Mouse (Mus musculus) heart, embryonic 14.5 days (tissue): Measurements from ENCODE around the gene Gm21860. TPM values are rescaled to one million over a fixed set of nuclear protein-coding genes. Genes with fewer than 3 reads are reported as not detected.
"Not testable (repeated sequence)": the region's sequence is repeated elsewhere in the genome, so short reads cannot be mapped to it uniquely, and the experiment has no call there.

Experiments
- ATAC-seq: fragments of 200-750 bp; cut with Nextera tagmentation; 2 replicates; pipeline ENCODE4 v1.8.0; 2017; ENCODE audit warnings: low read depth, moderate TSS enrichment; ENCODE audit not compliant: insufficient number of reproducible peaks, insufficient read depth, low FRiP score
- H3K27ac ChIP-seq, 2 experiments: fragments of 200-500 bp in 1 of 2; fragments of 300-500 bp in 1 of 2; sonication (generic) in 1 of 2; replicated peaks in 1 of 2; 2 replicates each; pipeline ENCODE4 v1.5.1; 2012 to 2014; ENCODE audit warnings: low read depth in 2 of 2, low read length in 2 of 2, control low read depth in 1 of 2, mild to moderate bottlenecking in 1 of 2, mixed read lengths in 1 of 2; ENCODE audit not compliant: control insufficient read depth in 1 of 2, insufficient read depth in 1 of 2
- H3K27me3 ChIP-seq: fragments of 300-500 bp; sonication (generic); 2 replicates; pipeline ENCODE4 v1.6.1; 2014; ENCODE audit warnings: mild to moderate bottlenecking, low read length, control low read depth; ENCODE audit not compliant: control insufficient read depth, insufficient read depth
- H3K36me3 ChIP-seq: fragments of 300-500 bp; sonication (generic); 2 replicates; pipeline ENCODE4 v1.6.1; 2014; ENCODE audit warnings: mild to moderate bottlenecking, control low read depth, low read length, mixed read lengths; ENCODE audit not compliant: control insufficient read depth, insufficient read depth
- H3K4me1 ChIP-seq, 2 experiments: fragments of 200-500 bp in 1 of 2; fragments of 300-500 bp in 1 of 2; sonication (generic) in 1 of 2; 2 replicates each; pipeline ENCODE4 v1.6.1; 2012 to 2014; ENCODE audit warnings: low read length in 2 of 2, control low read depth in 1 of 2, mixed read lengths in 1 of 2; ENCODE audit not compliant: control insufficient read depth in 2 of 2, insufficient read depth in 2 of 2
- H3K4me2 ChIP-seq: fragments of 300-500 bp; sonication (generic); 2 replicates; pipeline ENCODE4 v1.6.1; 2014; ENCODE audit warnings: mild to moderate bottlenecking, low read length
- H3K4me3 ChIP-seq, 2 experiments: fragments of 200-500 bp in 1 of 2; fragments of 300-500 bp in 1 of 2; sonication (generic) in 1 of 2; 2 replicates each; pipeline ENCODE4 v1.5.1; 2012 to 2014; ENCODE audit warnings: low read length in 2 of 2, mild to moderate bottlenecking in 2 of 2, control low read depth in 1 of 2, low read depth in 1 of 2, moderate library complexity in 1 of 2; ENCODE audit not compliant: control insufficient read depth in 1 of 2, insufficient read depth in 1 of 2
- H3K9ac ChIP-seq: fragments of 300-500 bp; sonication (generic); 2 replicates; pipeline ENCODE4 v1.6.1; 2014; ENCODE audit warnings: mild to moderate bottlenecking, low read length
- H3K9me3 ChIP-seq: fragments of 300-500 bp; sonication (generic); 2 replicates; pipeline ENCODE4 v1.6.1; 2016; ENCODE audit warnings: low read length, control low read depth; ENCODE audit not compliant: control insufficient read depth
- WGBS: fragments of 180-500 bp; shearing (Covaris S2); extraction: QIAGEN DNeasy Blood & Tissue Kit; methylation state at CpG from one replicate; pipeline ENCODE4 v1.1.7; 2014; 5-methylcytosine and 5-hydroxymethylcytosine counted together
- polyA plus RNA-seq: library from polyadenylated mRNA; unstranded; fragments of >200 nt; fragmentation: Nextera tagmentation; extraction: Ambion mirVana; gene quantifications from 2 replicates; pipeline ENCODE4 v1.2.1, GENCODE M21; 2014

Gene Gm21860
- polyA plus RNA-seq, 1 experiment from 2014 or later = not detected

DNA sequence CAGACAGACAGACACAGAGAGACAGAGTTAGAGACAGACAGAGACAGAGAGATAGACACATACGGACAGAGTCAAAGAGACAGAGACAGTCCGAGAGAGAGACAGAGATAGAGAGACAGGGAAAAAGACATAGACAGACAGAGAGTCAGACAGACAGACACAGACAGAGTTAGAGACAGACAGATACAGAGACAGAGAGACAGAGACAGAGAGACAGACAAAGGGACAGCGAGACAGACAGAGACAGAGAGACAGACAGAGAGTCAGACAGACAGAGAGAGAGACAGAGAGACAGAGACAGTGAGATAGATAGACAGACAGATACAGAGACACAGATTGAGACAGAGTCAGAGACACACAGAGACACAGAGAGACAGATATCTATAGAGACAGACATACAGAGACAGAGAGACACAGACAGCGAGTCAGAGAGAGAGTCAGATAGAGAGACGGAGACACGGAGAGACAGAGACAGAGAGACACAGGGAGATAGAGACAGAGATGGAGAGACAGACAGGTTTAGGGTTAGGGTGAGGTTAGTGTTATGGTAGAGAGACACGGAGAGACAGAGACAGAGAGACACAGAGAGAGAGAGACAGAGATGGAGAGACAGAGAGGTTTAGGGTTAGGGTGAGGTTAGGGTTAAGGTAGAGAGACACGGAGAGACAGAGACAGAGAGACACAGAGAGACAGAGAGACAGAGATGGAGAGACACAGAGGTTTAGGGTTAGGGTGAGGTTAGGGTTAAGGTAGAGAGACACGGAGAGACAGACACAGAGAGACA is 18.2 kb downstream of the Gm21860 start:
- H3K27ac ChIP-seq, H3K9ac ChIP-seq, H3K27me3 ChIP-seq, H3K4me2 ChIP-seq, ATAC-seq, H3K4me3 ChIP-seq, H3K4me1 ChIP-seq: not testable (repeated sequence)
- H3K9me3 ChIP-seq = peaks cover 45% of the 10 kb centered on the region
- 74% methylated on average over 4 of the region's 9 CpGs for WGBS
- H3K36me3 ChIP-seq = peaks cover 46% of the 10 kb centered on the region

DNA sequence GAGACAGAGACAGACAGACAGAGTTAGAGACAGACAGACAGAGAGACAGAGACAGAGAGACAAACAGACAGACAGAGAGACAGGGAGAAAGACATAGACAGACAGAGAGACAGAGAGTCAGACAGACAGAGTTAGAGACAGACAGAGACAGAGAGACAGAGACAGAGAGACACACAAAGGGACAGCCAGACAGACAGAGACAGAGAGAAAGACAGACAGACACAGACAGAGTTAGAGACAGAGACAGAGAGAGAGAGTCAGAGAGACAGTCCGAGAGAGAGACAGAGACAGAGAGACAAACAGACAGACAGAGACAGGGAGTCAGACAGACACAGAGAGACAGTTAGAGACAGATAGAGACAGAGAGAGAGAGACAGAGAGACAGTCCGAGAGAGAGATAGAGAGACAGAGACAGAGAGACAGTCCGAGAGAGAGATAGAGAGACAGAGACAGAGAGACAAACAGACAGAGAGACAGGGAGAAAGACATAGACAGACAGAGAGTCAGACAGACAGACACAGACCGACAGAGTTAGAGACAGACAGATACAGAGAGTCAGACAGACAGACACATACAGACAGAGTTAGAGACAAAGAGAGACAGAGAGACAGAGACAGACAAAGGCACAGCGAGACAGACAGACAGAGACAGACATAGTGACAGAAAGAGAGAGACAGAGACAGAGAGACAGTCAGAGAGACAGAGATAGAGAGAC is 19.3 kb downstream of the Gm21860 start:
- 52% methylated on average over 2 of the region's 5 CpGs for WGBS

DNA sequence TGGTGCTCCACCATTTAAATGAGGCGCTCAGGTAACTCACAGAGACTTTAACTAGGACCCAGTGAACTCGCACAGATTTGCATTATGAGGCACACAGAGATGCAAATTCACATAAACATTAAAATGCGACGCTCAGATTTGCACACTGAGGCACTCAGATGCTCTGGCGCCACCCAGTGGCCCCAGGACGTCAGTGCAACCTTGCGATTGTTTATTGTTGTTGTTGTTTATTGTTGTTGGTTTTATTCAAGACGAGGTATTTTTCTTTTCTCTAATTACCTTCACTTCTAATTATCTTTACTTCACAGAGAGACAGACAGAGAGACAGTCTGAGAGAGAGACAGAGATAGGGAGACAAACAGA is 20.3 kb downstream of the Gm21860 start:
- Histone ChIP-seq H3K9me3 (peaks cover 26% of the 10 kb centered on the region), H3K36me3 (peaks cover 31% of the 10 kb centered on the region)
- H3K4me2 ChIP-seq, H3K27me3 ChIP-seq, H3K9ac ChIP-seq, H3K4me1 ChIP-seq, ATAC-seq, H3K4me3 ChIP-seq, H3K27ac ChIP-seq: not testable (repeated sequence)
- WGBS = 65% methylated on average over 8 of the region's 8 CpGs

More for the DNA sequence above, 19.3 kb downstream of the Gm21860 start:
- not testable (repeated sequence) for H3K9ac ChIP-seq, ATAC-seq, H3K27ac ChIP-seq, H3K27me3 ChIP-seq, H3K4me1 ChIP-seq, H3K4me2 ChIP-seq, H3K4me3 ChIP-seq
- peaks cover 36% of the 10 kb centered on the region for H3K9me3 ChIP-seq
- peaks cover 41% of the 10 kb centered on the region for H3K36me3 ChIP-seq

DNA sequence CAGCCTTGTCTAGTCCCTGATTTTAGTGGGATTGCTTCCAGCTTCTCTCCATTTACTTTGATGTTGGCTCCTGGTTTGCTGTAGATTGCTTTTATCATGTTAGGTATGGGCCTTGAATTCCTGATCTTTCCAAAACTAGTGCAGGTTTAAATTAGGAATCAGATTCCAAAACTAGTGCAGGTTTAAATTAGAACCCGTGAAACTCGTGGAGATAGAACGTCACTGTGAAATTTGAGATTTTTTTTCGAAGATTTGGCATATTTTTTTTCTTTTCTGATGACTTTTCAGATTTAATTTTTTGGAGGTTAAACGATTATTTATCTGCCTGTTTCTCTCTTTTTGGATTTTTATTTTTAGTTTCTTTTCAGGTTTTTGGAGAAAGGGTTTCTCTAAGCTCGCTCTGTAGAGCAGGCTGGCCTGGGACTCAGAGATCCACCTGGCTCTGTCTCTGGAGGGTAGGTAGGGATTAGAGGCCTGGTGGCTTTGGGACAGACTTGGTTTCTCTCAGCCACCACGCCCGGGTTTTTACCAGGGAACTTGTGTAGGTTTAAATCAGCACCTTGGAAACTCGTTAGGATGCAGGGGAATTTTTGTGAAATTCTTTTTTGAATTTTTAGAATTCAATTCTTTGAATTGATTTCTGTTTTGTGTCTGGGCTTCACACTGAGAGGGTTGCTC is 20.8 kb downstream of the Gm21860 start:
- H3K4me2 ChIP-seq, H3K27me3 ChIP-seq, H3K27ac ChIP-seq, ATAC-seq, H3K9ac ChIP-seq, H3K4me3 ChIP-seq, H3K4me1 ChIP-seq: not testable (repeated sequence)
- 87% methylated on average over 6 of the region's 9 CpGs for whole genome bisulfite sequencing
- Histone ChIP-seq H3K36me3 (peaks cover 25% of the 10 kb centered on the region), H3K9me3 (peaks cover 21% of the 10 kb centered on the region)

DNA sequence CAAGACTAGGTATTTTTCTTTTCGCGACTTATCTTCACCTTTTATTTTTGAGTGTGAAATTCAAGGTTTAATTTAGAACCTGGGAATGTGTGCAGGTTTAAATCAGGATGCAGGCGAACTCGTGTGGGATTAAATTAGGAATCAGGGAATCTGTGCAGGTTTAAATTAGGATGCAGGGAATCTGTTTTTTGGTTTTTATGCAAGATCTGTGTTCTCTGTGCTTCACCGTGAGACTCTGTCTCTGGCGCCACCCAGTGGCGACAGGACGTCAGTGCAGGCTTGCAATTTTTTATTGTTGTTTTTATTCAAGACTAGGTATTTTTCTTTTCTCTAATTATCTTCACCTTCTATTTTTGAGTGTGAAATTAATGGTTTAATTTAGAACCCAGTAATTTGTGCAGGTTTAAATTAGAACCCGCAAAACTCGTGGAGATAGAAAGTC is 22.5 kb downstream of the Gm21860 start:
- not testable (repeated sequence) for H3K4me2 ChIP-seq, ATAC-seq, H3K27me3 ChIP-seq, H3K9me3 ChIP-seq, H3K36me3 ChIP-seq, H3K9ac ChIP-seq, H3K4me3 ChIP-seq, H3K4me1 ChIP-seq, H3K27ac ChIP-seq
- 47% methylated on average over 10 of the region's 10 CpGs for WGBS

DNA sequence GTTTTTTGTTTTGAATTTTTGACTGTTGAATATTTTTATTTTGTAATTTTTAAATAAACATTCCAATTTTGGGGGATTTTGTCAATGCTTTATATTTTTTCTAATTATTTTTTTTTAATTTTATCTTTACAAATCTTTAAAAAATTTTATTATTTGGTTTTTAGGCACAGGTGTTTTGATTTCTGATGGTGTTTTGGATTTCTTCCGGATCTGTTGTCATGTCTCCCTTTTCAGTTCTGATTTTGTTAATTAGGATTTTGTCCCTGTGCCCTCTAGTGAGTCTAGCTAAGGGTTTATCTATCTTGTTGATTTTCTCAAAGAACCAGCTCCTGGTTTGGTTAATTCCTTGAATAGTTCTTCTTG is 23.0 kb downstream of the Gm21860 start:
- not testable (repeated sequence) for H3K27ac ChIP-seq, H3K9ac ChIP-seq, H3K4me1 ChIP-seq, H3K4me2 ChIP-seq, H3K4me3 ChIP-seq, H3K9me3 ChIP-seq, ATAC-seq, H3K36me3 ChIP-seq, H3K27me3 ChIP-seq
- WGBS = 57% methylated on average over 1 of the region's 1 CpGs

DNA sequence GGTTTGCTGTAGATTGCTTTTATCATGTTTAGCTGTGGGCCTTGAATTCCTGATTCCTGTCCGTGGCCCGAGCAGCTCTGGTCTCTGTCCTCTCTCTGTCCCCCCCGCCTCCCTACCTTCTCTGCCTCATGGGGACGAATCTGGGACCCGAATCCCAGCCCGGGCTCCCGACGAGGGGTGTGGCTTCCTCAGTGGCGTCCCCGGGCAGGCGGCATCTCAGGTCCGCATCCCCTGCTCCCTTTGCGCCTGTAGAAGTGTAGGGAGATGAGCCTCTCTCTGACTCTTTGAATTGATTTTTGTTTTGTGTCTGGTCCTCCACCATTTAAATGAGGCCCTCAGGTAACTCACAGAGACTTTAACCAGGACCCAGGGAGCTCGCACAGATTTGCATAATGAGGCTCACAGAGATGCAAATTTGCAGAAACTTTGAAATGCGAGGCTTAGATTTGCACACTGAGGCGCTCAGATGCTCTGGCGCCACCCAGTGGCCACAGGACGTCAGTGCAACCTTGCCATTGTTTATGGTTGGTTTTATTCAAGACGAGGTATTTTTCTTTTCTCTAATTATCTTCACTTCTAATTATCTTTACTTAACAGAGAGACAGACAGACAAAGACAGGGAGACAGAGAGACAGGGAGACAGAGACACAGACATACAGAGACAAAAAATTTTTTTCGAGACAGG is 23.6 kb downstream of the Gm21860 start:
- H3K4me2 ChIP-seq, H3K27me3 ChIP-seq, H3K9me3 ChIP-seq, H3K9ac ChIP-seq, H3K4me3 ChIP-seq, H3K4me1 ChIP-seq, H3K27ac ChIP-seq, H3K36me3 ChIP-seq: not testable (repeated sequence)
- WGBS = 62% methylated on average over 16 of the region's 20 CpGs
- peak; percentile 81; the same call in 1 of the 2 replicates for ATAC-seq
